Mouse (Mus musculus) G1E-ER4 (cell line): ENCODE results near the gene Hadh. TPM values are rescaled to one million over a fixed set of nuclear protein-coding genes. Genes with fewer than 3 reads are reported as not detected.

Experiments
- GATA1 ChIP-seq: IDR thresholded peaks from one replicate; pipeline ENCODE4 v1.8.0; 2012; ENCODE audit warnings: low read length, inconsistent platforms
- polyA plus RNA-seq: library from polyadenylated mRNA; stranded (reverse); fragments of >175 nt; gene quantifications from 2 replicates; pipeline ENCODE4 v1.2.3, GENCODE M21; 2012

Hadh gene
- polyA plus RNA-seq, 1 experiment = 36.3 TPM

GRCm38 (mm10) chr3:131208265-131208891 is 63.5 kb downstream of the Hadh start:
- TF ChIP-seq GATA1 = no peak

GRCm38 (mm10) chr3:131207846-131208245 is 64.1 kb downstream of the Hadh start:
- TF ChIP-seq GATA1 = no peak

DNA sequence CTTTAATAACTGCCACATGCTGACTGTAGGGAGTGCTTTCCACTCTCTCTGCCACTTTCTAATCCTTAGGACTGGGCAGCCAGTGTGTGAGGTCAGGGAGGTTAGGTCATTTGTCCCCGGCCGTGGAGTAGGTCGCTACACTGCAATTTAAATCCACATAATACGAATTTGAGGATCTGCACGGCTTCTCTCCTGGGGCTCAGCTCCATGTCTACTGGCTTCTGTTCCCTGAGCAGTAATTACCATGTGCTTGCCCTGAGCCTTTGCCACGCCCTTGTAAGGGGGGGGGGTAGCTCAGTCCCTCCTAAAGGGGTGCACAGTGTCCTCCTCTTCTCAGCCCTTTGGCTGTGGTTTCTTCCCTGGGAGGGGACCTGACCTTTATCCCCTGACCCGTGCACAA is 69.6 kb downstream of the Hadh start:
- no peak for TF ChIP-seq GATA1

- no peak for TF ChIP-seq GATA1
Measured at GRCm38 (mm10) chr3:131199590-131200288, 72.2 kb downstream of the Hadh start.

- TF ChIP-seq GATA1 = no peak
Measured at GRCm38 (mm10) chr3:131198991-131199390, 72.9 kb downstream of the Hadh start.

- TF ChIP-seq GATA1 = no peak
Measured at GRCm38 (mm10) chr3:131196507-131197019, 75.3 kb downstream of the Hadh start.

DNA sequence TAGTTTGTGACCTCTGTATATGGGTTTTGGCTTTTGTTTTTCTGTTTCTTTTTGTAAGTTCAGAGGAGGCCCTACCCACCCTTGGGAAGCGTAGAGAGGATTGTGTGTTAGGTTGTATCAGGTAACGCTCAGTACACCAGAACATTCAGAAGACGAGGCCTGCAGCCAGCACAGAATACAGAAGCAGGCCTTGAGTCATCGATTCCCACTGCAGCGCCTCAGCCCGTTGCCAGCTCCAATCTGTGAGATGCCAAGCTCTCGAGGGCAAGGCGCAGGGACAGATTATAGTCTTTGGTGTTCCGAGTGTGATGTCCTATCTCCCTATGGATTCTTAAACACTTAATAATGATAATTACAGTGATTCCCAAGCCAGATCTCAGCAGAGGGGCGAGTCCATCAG is 75.9 kb downstream of the Hadh start:
- no peak for TF ChIP-seq GATA1

- no peak for TF ChIP-seq GATA1
Measured at GRCm38 (mm10) chr3:131191454-131191853, 80.4 kb downstream of the Hadh start.

GRCm38 (mm10) chr3:131190671-131191367 is 81.1 kb downstream of the Hadh start:
- TF ChIP-seq GATA1 = no peak

GRCm38 (mm10) chr3:131190239-131190638 is 81.7 kb downstream of the Hadh start:
- TF ChIP-seq GATA1 = no peak

- TF ChIP-seq GATA1 = no peak
Measured at GRCm38 (mm10) chr3:131186193-131186592, 85.7 kb downstream of the Hadh start.

Other genes starting within 250 kb of the Hadh start
- not detected in 2 replicates for gene Lef1, start 161.6 kb downstream of the Hadh start, polyA plus RNA-seq
- not detected in 2 replicates for gene Cyp2u1, start 31.1 kb upstream of the Hadh start, polyA plus RNA-seq
- not detected in 2 replicates for gene Sgms2, start 219.3 kb upstream of the Hadh start, polyA plus RNA-seq